Mouse (Mus musculus) ZHBTc4 (cell line): ENCODE data around the gene Gm428.
"Not testable (repeated sequence)": the region's sequence is repeated elsewhere in the genome, so short reads cannot be mapped to it uniquely, and the experiment has no call there.

Experiments used
- DNase-seq: peaks from one replicate; pipeline ENCODE4 v3.0.0-alpha.2; 2011; ENCODE audit warnings: low read depth, low spot score

Gm428 gene

GRCm38 (mm10) chr4:73683216-73683615, at the start of gene Gm428:
Gene Gm428, plus strand, starts transcription at chr4:73683516.
- not testable (repeated sequence) for DNase-seq

GRCm38 (mm10) chr4:73637821-73638220, 45.5 kb upstream of the Gm428 start, which contains the start of gene Gm11236:
Gene Gm11236, plus strand, starts transcription at chr4:73638121.
- DNase-seq, result not testable (repeated sequence)

GRCm38 (mm10) chr4:73661864-73662263, 21.5 kb upstream of the Gm428 start:
- DNase-seq, result not testable (repeated sequence)

- not testable (repeated sequence) for DNase-seq
Observed at GRCm38 (mm10) chr4:73668054-73668453, 15.3 kb upstream of the Gm428 start, which contains the start of gene Gm11239. Gene Gm11239, plus strand, starts transcription at chr4:73668354.

GRCm38 (mm10) chr4:73718761-73719160, 35.4 kb downstream of the Gm428 start:
- no peak for DNase-seq

GRCm38 (mm10) chr4:73719819-73720218, 36.5 kb downstream of the Gm428 start:
- no peak for DNase-seq
